Mouse (Mus musculus) heart, postnatal 4 days (tissue): ENCODE results near the gene Cd2. TPM values are rescaled to one million over a fixed set of nuclear protein-coding genes. Genes with fewer than 3 reads are reported as not detected.
A peak's percentile ranks its signal among the peaks of the same experiment; 100 is the strongest.

Source experiments
- DNase-seq: peaks from one replicate; pipeline ENCODE4 v3.0.0; 2021
- total RNA-seq, 2 experiments: library from RNA; stranded (reverse); gene quantifications; 2 replicates each; pipeline ENCODE4 v1.2.3; 2021

Cd2 gene
- under 1 TPM; 0.24 to 0.38 TPM for total RNA-seq

- no peak for DNase-seq
Measured at GRCm38 (mm10) chr3:101287911-101288311, at the start of gene Cd2. TSS of gene Cd2 (minus strand) at chr3:101287939.

- DNase-seq = no peak
Measured at GRCm38 (mm10) chr3:101328617-101329016, 40.9 kb upstream of the Cd2 start.

GRCm38 (mm10) chr3:101327248-101327647, 39.5 kb upstream of the Cd2 start:
- DNase-seq = no peak

- no peak for DNase-seq
Measured at GRCm38 (mm10) chr3:101322437-101322836, 34.7 kb upstream of the Cd2 start.

- no peak for DNase-seq
Measured at GRCm38 (mm10) chr3:101320874-101321273, 33.1 kb upstream of the Cd2 start.

GRCm38 (mm10) chr3:101318516-101319170, 30.9 kb upstream of the Cd2 start:
- no peak for DNase-seq

- peak; percentile 68 for DNase-seq
Measured at GRCm38 (mm10) chr3:101318115-101318514, 30.4 kb upstream of the Cd2 start.

GRCm38 (mm10) chr3:101314954-101315353, 27.2 kb upstream of the Cd2 start:
- no peak for DNase-seq

- DNase-seq = no peak
Measured at GRCm38 (mm10) chr3:101313266-101314051, 25.7 kb upstream of the Cd2 start.

- no peak for DNase-seq
Measured at GRCm38 (mm10) chr3:101310977-101311376, 23.2 kb upstream of the Cd2 start.

- DNase-seq = no peak
Measured at GRCm38 (mm10) chr3:101309626-101310025, 21.9 kb upstream of the Cd2 start.

GRCm38 (mm10) chr3:101306090-101306489, 18.4 kb upstream of the Cd2 start:
- no peak for DNase-seq

GRCm38 (mm10) chr3:101305046-101305445, 17.3 kb upstream of the Cd2 start:
- DNase-seq = no peak

- peak; percentile 84 for DNase-seq
Measured at GRCm38 (mm10) chr3:101304156-101304555, 16.4 kb upstream of the Cd2 start.

GRCm38 (mm10) chr3:101300271-101301071, 12.7 kb upstream of the Cd2 start:
- DNase-seq = peak; percentile 47

- no peak for DNase-seq
Measured at GRCm38 (mm10) chr3:101299591-101299990, 11.9 kb upstream of the Cd2 start.

- DNase-seq = no peak
Measured at GRCm38 (mm10) chr3:101297221-101297620, 9.5 kb upstream of the Cd2 start.

GRCm38 (mm10) chr3:101295931-101296820, 8.4 kb upstream of the Cd2 start:
- DNase-seq = no peak

GRCm38 (mm10) chr3:101295366-101295867, 7.7 kb upstream of the Cd2 start:
- peak; percentile 97 for DNase-seq

- DNase-seq = peak; percentile 48
Measured at GRCm38 (mm10) chr3:101294487-101295365, 7.0 kb upstream of the Cd2 start.
